Mouse (Mus musculus) kidney, adult 2 months (tissue): Measurements from ENCODE around the gene Msi2. TPM values are rescaled to one million over a fixed set of nuclear protein-coding genes. Genes with fewer than 3 reads are reported as not detected.

Experiments used
- DNase-seq: peaks from one replicate; pipeline ENCODE4 v3.0.0; 2021
- H3K27ac ChIP-seq: fragments of 200-500 bp; 2 replicates; pipeline ENCODE4 v1.5.1; 2012; ENCODE audit warnings: low read depth, low read length, control low read depth, inconsistent platforms; ENCODE audit not compliant: insufficient read depth
- H3K27me3 ChIP-seq: fragments of 200-500 bp; replicated peaks from 2 replicates; pipeline ENCODE4 v1.6.1; 2012; ENCODE audit warnings: mild to moderate bottlenecking, moderate library complexity, low read length, inconsistent platforms; ENCODE audit not compliant: control insufficient read depth, insufficient read depth
- H3K36me3 ChIP-seq: fragments of 200-500 bp; 2 replicates; pipeline ENCODE4 v1.6.1; 2012; ENCODE audit warnings: mild to moderate bottlenecking, moderate library complexity, low read length, inconsistent platforms; ENCODE audit not compliant: control insufficient read depth, insufficient read depth
- H3K4me1 ChIP-seq: fragments of 200-500 bp; 2 replicates; pipeline ENCODE4 v1.6.1; 2011; ENCODE audit warnings: low read length; ENCODE audit not compliant: control insufficient read depth, insufficient read depth
- H3K4me3 ChIP-seq: fragments of 200-500 bp; 2 replicates; pipeline ENCODE4 v1.5.1; 2011; ENCODE audit warnings: mild to moderate bottlenecking, low read depth, low read length, control low read depth; ENCODE audit not compliant: insufficient read depth
- CTCF ChIP-seq: fragments of 200-500 bp; conservative IDR thresholded peaks from 2 replicates; pipeline ENCODE4 v1.5.1; 2011; ENCODE audit warnings: low read depth, mild to moderate bottlenecking, control low read depth, low read length, moderate library complexity, mixed read lengths; ENCODE audit not compliant: insufficient read depth, insufficient read length
- POLR2A ChIP-seq: fragments of 200-500 bp; IDR thresholded peaks from one replicate; pipeline ENCODE4 v1.6.1; 2011; ENCODE audit warnings: low read depth, low read length, control low read depth
- WGBS: fragments of 180-500 bp; shearing (Covaris S2); methylation state at CpG from one replicate; pipeline ENCODE4 v1.1.7; 2018; 5-methylcytosine and 5-hydroxymethylcytosine counted together
- polyA plus RNA-seq: library from polyadenylated mRNA; depleted of rRNA; stranded (reverse); fragments of >200 nt; gene quantifications from 2 replicates; pipeline ENCODE4 v1.2.3, GENCODE M21; 2012; rRNA removed

The Msi2 gene
- polyA plus RNA-seq, result 40.4 and 43.5 TPM in 2 replicates

DNA sequence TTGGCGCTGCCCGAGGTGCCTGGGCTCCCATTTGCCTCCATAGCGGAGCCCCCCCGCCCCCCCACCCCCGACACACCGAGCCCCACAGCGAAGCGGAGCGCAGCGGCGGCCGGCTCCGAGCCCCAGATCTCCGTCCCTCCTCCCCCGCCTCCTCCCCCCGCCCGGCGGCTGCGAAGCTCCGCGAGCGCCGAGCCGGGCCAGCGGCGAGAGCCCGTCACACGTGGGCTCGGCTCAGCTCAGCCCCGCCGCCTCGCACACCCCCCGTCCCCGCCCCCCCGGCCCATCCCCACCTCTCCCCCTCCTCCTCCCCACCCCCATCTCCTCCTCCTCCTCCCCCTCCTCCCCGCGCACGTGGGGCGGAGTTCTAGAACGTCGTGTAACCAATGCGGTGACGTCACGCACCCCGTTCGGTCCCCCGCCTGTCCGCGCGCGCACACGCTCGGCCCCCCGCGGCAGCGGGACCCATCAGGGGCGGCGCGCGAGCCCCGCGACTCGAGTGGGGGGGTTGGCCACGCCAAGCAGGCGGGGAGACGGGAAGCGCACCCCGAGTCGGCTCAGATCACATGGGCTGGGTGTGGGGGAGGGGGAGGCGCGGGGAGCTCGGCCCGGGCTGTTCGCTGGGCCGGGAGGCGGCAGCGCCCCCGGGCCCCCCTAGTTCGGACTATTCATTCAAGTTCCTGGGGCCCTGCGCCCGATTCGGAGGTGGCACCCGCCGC, at the start of gene Msi2:
Msi2 (minus strand) TSS at position 464 of the 716 bp plus-strand sequence.
- Histone ChIP-seq H3K4me1 (peaks cover 19% of the 10 kb centered on the region), H3K27ac (peak within 1 kb of the TSS; percentile 87), H3K4me3 (peak within 1 kb of the TSS; percentile 63), H3K36me3 (no peaks in the 10 kb centered on the region), H3K27me3 (no peaks in the 10 kb centered on the region)
- DNase-seq, result peak; percentile 95
- no peak for TF ChIP-seq POLR2A
- under 1% methylated on average over 62 of the region's 84 CpGs for WGBS

DNA sequence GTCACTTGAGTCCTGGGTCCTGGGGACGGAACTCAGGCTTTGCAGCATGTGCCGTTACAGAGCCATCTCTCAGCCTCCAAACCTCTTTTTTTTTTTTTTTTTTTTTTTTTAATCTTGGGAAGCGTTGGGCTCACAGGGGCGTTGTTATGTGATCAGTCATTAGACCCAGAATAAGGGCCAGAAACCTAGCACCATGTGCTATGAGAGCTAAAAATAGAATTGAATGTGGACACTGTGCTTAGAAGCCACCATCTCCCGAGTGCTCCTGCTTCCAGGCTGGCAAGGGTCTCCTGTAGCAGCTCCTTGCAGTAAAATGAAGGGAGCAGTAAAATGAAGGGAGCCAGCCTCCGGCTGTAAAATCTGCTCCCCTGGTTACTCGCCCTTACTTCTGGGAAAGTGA, 47.3 kb upstream of the Msi2 start:
- Histone ChIP-seq H3K27ac (no peak overlapping the region), H3K4me3 (no peak overlapping the region), H3K4me1 (no peaks in the 10 kb centered on the region), H3K36me3 (no peaks in the 10 kb centered on the region), H3K27me3 (no peaks in the 10 kb centered on the region)
- 60% methylated on average over 7 of the region's 7 CpGs for WGBS
- no peak for DNase-seq
- TF ChIP-seq POLR2A, result no peak
- no peak for TF ChIP-seq CTCF

DNA sequence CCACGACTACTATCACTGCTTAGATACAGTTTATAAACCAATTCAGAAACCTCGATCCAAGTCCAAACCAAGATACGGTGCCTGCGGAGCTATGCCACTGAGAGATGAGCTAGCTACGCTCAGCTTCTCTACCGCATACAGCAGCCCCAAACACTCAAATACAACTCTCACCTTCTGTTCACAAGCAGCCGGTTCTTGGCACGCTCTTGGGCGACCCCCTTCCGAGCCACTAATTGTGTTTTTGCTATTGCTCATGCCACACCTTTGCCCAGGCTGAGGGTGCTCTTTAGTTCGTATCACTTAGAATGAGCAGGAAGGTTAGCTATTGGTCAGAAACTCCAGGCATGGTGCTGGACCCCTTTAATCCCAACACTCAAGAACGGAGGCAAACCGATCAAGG, 45.1 kb upstream of the Msi2 start:
- TF ChIP-seq CTCF, result no peak
- no peak for TF ChIP-seq POLR2A
- Histone ChIP-seq H3K36me3 (no peaks in the 10 kb centered on the region), H3K27ac (no peak overlapping the region), H3K4me1 (no peaks in the 10 kb centered on the region), H3K4me3 (no peak overlapping the region), H3K27me3 (no peaks in the 10 kb centered on the region)
- WGBS, result 92% methylated on average over 13 of the region's 13 CpGs
- DNase-seq, result no peak

DNA sequence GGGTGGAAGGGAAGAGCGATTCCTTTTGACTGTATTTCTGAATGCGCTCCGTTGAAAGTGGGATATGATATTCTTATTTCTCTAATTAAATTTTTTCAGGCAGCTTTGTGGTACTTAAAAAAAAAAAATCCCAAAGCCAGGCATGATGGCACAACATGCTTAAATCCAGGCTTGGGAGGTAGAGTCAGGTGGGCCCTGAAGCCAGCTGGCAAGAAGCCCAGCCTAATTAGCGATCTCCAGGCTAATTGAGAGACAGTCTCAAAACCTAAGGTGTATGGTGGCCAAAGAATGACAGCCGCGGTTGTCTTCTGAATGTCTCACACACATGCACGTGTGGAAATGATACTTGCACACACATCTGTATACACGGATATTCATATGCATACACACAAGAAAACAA, 41.2 kb upstream of the Msi2 start:
- 90% methylated on average over 8 of the region's 8 CpGs for WGBS
- Histone ChIP-seq H3K27ac (no peak overlapping the region), H3K27me3 (no peaks in the 10 kb centered on the region), H3K4me1 (no peaks in the 10 kb centered on the region), H3K36me3 (no peaks in the 10 kb centered on the region), H3K4me3 (no peak overlapping the region)
- DNase-seq, result no peak
- TF ChIP-seq POLR2A, result no peak
- no peak for TF ChIP-seq CTCF

DNA sequence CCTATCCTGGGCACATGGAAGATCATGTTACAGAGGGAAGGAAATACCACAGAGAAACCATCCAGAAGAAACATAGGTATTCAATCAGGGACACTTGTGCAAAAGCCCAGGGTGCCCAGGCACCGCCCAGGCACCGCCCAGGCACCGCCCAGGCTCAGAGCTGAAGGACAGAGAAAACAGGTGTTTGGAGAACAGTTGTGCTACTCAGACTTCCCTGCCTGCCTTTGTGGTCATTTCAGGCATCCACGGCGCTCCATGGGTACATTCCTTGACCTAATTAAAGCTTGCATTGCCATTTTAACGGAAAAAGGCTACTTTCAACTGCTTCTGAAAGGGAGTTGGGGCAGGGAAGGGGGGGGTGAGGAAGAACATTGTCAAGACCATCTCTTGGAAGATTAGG, 40.1 kb upstream of the Msi2 start:
- H3K4me1 ChIP-seq, result no peaks in the 10 kb centered on the region
- TF ChIP-seq CTCF (no peak), POLR2A (no peak)
- WGBS, result 37% methylated on average over 6 of the region's 6 CpGs
- H3K4me3 ChIP-seq, result no peak overlapping the region
- H3K36me3 ChIP-seq, result no peaks in the 10 kb centered on the region
- no peak overlapping the region for H3K27ac ChIP-seq
- no peaks in the 10 kb centered on the region for H3K27me3 ChIP-seq
- peak; percentile 17 for DNase-seq

DNA sequence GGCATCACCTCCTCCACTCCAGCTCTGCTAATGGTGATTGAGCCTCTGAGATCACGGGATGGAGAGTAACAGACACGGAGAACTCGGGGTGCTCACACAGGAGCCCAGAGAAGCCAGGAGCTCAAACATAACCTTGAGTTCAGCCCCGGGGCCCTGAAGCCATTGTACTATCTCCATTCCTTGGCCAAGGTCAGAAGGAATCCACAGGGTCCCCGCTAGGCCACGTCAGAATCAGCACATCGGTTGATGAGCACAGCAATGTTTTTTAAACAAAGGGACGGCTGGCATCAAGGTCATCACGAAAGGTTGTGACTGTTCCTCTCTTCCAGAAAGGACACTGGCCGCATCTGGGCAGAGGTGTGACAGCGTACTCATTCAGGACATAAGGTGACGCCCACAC, 27.0 kb upstream of the Msi2 start:
- Histone ChIP-seq H3K4me3 (no peak overlapping the region), H3K27ac (no peak overlapping the region), H3K4me1 (no peaks in the 10 kb centered on the region), H3K36me3 (no peaks in the 10 kb centered on the region), H3K27me3 (no peaks in the 10 kb centered on the region)
- TF ChIP-seq CTCF, result no peak
- TF ChIP-seq POLR2A, result no peak
- WGBS, result 77% methylated on average over 12 of the region's 12 CpGs
- no peak for DNase-seq

DNA sequence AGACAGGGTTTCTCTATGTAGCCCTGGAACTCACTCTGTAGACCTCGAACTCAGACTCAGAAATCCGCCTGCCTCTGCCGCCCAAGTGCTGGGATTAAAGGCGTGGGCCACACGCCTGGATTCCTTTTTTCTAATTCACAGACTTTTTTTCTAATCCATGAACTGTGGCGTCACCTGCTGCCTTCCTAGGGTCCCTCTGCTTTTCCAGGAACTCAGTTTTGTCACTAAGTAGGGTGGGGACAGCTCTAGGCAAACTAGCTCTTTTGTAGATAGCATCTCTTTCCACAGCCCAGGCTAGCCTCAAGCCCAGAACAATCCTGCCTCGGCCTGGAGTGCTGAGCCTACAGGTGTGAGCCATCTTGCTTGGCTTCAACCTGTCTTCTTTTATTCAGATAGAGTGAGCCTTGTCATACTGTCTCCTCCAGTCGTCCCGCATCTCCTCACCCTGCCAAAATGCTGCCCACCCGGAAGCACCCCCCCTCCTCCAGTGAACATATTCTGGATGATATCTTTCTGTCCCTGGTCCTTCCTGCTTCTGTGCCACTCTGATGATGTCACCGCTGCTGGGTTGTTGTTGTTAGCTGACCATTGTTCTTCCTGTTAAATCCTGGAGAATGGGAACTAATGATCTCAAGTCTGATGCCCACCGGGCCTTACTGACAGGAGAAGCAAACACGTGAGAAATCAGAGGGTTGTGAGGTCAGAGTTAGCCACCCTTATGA, 21.4 kb upstream of the Msi2 start:
- Histone ChIP-seq H3K27me3 (no peaks in the 10 kb centered on the region), H3K27ac (no peak overlapping the region), H3K4me3 (no peak overlapping the region), H3K36me3 (no peaks in the 10 kb centered on the region), H3K4me1 (no peaks in the 10 kb centered on the region)
- TF ChIP-seq POLR2A, result no peak
- TF ChIP-seq CTCF, result no peak
- WGBS, result 82% methylated on average over 13 of the region's 13 CpGs
- no peak for DNase-seq
